Mouse (Mus musculus) ovary, adult 10 weeks (tissue): ENCODE measurements around the gene Gm21836. TPM values are rescaled to one million over a fixed set of nuclear protein-coding genes. Genes with fewer than 3 reads are reported as not detected.

Experiments
- polyA plus RNA-seq: library from polyadenylated mRNA; stranded (reverse); fragments of 350-450 nt; fragmentation: Illumina TruSeq; extraction: RNeasy Lipid Tissue Mini Kit (QIAGEN cat#74804); gene quantifications from one replicate; pipeline ENCODE4 v1.2.3, GENCODE M21; 2014

Gene Gm21836
- polyA plus RNA-seq: not detected

DNA sequence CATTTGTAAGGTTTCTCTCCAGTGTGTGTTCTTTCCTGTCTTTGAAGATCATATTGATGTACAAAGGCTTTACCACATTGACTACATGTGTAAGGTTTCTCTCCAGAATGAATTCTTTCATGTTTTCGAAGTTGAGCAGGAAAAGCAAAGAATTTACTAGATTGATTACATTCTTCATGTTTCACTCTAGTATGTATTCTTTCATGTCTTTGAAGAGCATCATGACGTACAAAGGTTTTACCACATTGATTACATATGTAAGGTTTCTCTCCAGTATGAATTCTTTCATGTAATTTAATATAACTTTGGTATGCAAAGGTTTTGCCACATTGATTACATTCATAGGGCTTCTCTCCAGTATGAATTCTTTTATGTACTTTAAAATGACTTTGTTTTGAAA lies at the start of gene Gm21836:
Gene Gm21836, minus strand, starts transcription at position 101 of the 400 bp plus-strand sequence.

DNA sequence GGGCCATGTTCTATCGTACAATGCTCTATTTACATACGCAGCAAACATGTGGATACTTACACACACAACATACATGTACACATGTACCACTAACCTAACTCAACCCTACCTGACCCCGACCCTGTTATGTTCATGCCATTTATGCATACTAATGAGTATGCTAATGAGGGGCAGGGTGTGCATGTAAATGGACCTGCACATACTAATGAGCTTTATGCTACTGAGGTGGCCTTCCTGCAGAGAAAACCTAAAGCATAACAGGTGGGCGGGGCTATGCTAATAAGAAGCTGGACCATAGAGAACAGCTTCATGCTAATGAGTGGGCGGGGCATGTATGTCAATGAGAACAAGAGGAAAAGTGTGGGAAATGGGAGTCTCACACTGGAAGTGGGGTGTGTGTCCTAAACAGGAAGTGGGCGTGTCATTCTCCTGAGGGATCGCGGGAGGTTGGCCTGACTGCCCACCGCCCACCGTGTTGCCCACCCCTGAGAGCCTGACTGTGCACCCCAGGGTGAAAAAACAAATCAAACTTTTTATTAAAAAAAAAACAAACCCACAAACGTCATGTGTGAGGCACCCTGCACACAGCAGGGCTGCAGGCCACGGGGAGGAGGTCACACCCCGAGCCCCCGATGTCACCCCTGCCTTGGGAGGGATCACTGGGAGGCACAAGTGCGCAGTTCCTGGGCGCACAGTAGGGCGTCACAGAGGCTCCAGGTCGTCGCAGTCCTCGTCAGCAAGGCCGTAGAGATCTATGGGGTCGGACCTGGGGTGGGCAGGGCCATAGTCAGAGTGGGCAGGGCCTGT lies 17.3 kb downstream of the Gm21836 start, which contains the start of gene Ppp2r3d:
Gene Ppp2r3d, minus strand, starts transcription at position 803 of the 807 bp plus-strand sequence.

Other genes with a start within 250 kb of the Gm21836 start
- gene 2010315B03Rik, start 181.1 kb downstream of the Gm21836 start, polyA plus RNA-seq: 54.1 TPM
- gene Ppp2r3d, start 16.9 kb downstream of the Gm21836 start, polyA plus RNA-seq: 3.7 TPM